Mouse (Mus musculus): ENCODE measurements around the gene Lmod3.

- TF ChIP-seq MAX (IDR thresholded peaks at IDR 0.05; ENCODE audit: low read depth) (no peak), POLR2AphosphoS2 (IDR thresholded peaks at IDR 0.05; ENCODE audit: insufficient read length, low read depth) (no peak), USF1 (IDR thresholded peaks at IDR 0.05; ENCODE audit: low read depth) (no peak), POLR2A (IDR thresholded peaks at IDR 0.05; ENCODE audit: insufficient read length, low read depth) (no peak), CEBPB (IDR thresholded peaks at IDR 0.05; ENCODE audit: insufficient read depth, poor library complexity, severe bottlenecking) (no peak), MYOD1 (IDR thresholded peaks at IDR 0.05; ENCODE audit: control insufficient read depth in 1 of 3, insufficient read length in 2 of 3, low read depth in 2 of 3) (no peak), E2F4 (IDR thresholded peaks at IDR 0.05; ENCODE audit: insufficient read depth) (no peak), TCF3 (IDR thresholded peaks at IDR 0.05; ENCODE audit: insufficient read length, low read depth) (no peak), TCF12 (IDR thresholded peaks at IDR 0.05; ENCODE audit: insufficient read depth, poor library complexity, severe bottlenecking) (no peak), MYOG (IDR thresholded peaks at IDR 0.05; ENCODE audit: control insufficient read depth in 1 of 3, insufficient read depth in 1 of 3, insufficient read length in 2 of 3, low read depth in 2 of 3) (no peak), SRF (IDR thresholded peaks at IDR 0.05; ENCODE audit: control insufficient read depth, insufficient read length, low read depth) (no peak)
Observed at GRCm38 (mm10) chr6:97300659-97301058, 48.1 kb upstream of the Lmod3 start.
